Mouse (Mus musculus): ENCODE measurements around the gene Lactb. TPM values are rescaled to one million over a fixed set of nuclear protein-coding genes. Genes with fewer than 3 reads are reported as not detected.

Gene Lactb
- polyA plus RNA-seq, 1 experiment: 12.2 TPM

DNA sequence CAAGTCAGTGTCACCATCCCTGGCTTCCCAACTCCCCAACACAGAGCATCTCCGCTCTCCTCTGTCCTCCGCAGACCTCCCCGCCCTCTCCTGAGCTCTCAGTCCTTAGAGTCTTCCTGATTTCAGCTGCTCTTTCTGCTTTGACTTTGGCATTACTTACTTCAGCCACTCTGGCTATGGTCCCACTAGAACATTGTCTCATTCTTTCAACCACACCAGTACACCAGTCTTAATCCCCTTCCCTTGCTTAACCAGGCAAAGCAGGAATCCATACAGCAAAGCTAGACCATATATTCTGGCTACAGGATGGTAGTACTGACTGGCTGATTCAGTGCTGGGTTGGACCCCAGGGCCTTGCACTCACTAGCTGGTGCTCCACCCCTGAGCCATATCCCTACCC lies 17.8 kb downstream of the Lactb start:
- Histone ChIP-seq H3K9ac (ENCODE audit: low read depth, poor library complexity, severe bottlenecking) (no peak overlapping the region), H3K27me3 (ENCODE audit: control insufficient read depth, insufficient read depth, low read length, poor library complexity, severe bottlenecking) (no peaks in the 10 kb centered on the region; the same call in 1 of the 2 replicates), H3K36me3 (ENCODE audit: control insufficient read depth, insufficient read depth, low read length, poor library complexity, severe bottlenecking) (no peaks in the 10 kb centered on the region), H3K4me3 (ENCODE audit: low read depth, low read length) (no peak overlapping the region), H3K27ac (ENCODE audit: insufficient read depth, low read length) (no peak overlapping the region), H3K4me1 (ENCODE audit: control insufficient read depth, insufficient read depth, low read length) (no peaks in the 10 kb centered on the region), H3K9me3 (replicated peaks; ENCODE audit: control insufficient read depth, insufficient read depth, low read length, poor library complexity, severe bottlenecking) (no peaks in the 10 kb centered on the region)
- TF ChIP-seq CTCF (IDR thresholded peaks at IDR 0.05; ENCODE audit: low read depth, low read length) (no peak), POLR2A (IDR thresholded peaks at IDR 0.05; ENCODE audit: insufficient read depth, low read length) (no peak), EP300 (IDR thresholded peaks at IDR 0.05; ENCODE audit: insufficient read depth, low read depth, low read length) (no peak)

- Histone ChIP-seq H3K36me3 (ENCODE audit: control insufficient read depth, insufficient read depth, low read length, poor library complexity, severe bottlenecking) (peaks cover 15% of the 10 kb centered on the region), H3K9ac (ENCODE audit: low read depth, poor library complexity, severe bottlenecking) (no peak overlapping the region), H3K4me1 (ENCODE audit: control insufficient read depth, insufficient read depth, low read length) (no peaks in the 10 kb centered on the region), H3K27me3 (ENCODE audit: control insufficient read depth, insufficient read depth, low read length, poor library complexity, severe bottlenecking) (no peaks in the 10 kb centered on the region; the same call in 1 of the 2 replicates), H3K4me3 (ENCODE audit: low read depth, low read length) (no peak overlapping the region), H3K9me3 (replicated peaks; ENCODE audit: control insufficient read depth, insufficient read depth, low read length, poor library complexity, severe bottlenecking) (no peaks in the 10 kb centered on the region), H3K27ac (ENCODE audit: insufficient read depth, low read length) (no peak overlapping the region)
- TF ChIP-seq CTCF (IDR thresholded peaks at IDR 0.05; ENCODE audit: low read depth, low read length) (no peak), EP300 (IDR thresholded peaks at IDR 0.05; ENCODE audit: insufficient read depth, low read depth, low read length) (no peak), POLR2A (IDR thresholded peaks at IDR 0.05; ENCODE audit: insufficient read depth, low read length) (no peak)
These were observed 22.4 kb downstream of the Lactb start for GRCm38 (mm10) chr9:66952886-66953285.

GRCm38 (mm10) chr9:66952321-66952720 lies 23.0 kb downstream of the Lactb start:
- TF ChIP-seq EP300 (IDR thresholded peaks at IDR 0.05; ENCODE audit: insufficient read depth, low read depth, low read length) (no peak), CTCF (IDR thresholded peaks at IDR 0.05; ENCODE audit: low read depth, low read length) (no peak), POLR2A (IDR thresholded peaks at IDR 0.05; ENCODE audit: insufficient read depth, low read length) (no peak)
- Histone ChIP-seq H3K4me3 (ENCODE audit: low read depth, low read length) (no peak overlapping the region), H3K9me3 (replicated peaks; ENCODE audit: control insufficient read depth, insufficient read depth, low read length, poor library complexity, severe bottlenecking) (no peaks in the 10 kb centered on the region)

GRCm38 (mm10) chr9:66948536-66948935 lies 26.7 kb downstream of the Lactb start:
- H3K9ac ChIP-seq (ENCODE audit: low read depth, poor library complexity, severe bottlenecking): no peak overlapping the region
- H3K4me3 ChIP-seq (ENCODE audit: low read depth, low read length): no peak overlapping the region
- H3K36me3 ChIP-seq (ENCODE audit: control insufficient read depth, insufficient read depth, low read length, poor library complexity, severe bottlenecking): peaks cover 20% of the 10 kb centered on the region
- no peak for TF ChIP-seq EP300 (IDR thresholded peaks at IDR 0.05; ENCODE audit: insufficient read depth, low read depth, low read length)
- H3K27ac ChIP-seq (ENCODE audit: insufficient read depth, low read length): no peak overlapping the region
- no peaks in the 10 kb centered on the region for H3K4me1 ChIP-seq (ENCODE audit: control insufficient read depth, insufficient read depth, low read length)
- no peaks in the 10 kb centered on the region for H3K9me3 ChIP-seq (replicated peaks; ENCODE audit: control insufficient read depth, insufficient read depth, low read length, poor library complexity, severe bottlenecking)
- H3K27me3 ChIP-seq (ENCODE audit: control insufficient read depth, insufficient read depth, low read length, poor library complexity, severe bottlenecking): no peaks in the 10 kb centered on the region

More at GRCm38 (mm10) chr9:66952321-66952720, 23.0 kb downstream of the Lactb start:
- no peaks in the 10 kb centered on the region; the same call in 1 of the 2 replicates for H3K27me3 ChIP-seq (ENCODE audit: control insufficient read depth, insufficient read depth, low read length, poor library complexity, severe bottlenecking)
- H3K9ac ChIP-seq (ENCODE audit: low read depth, poor library complexity, severe bottlenecking): no peak overlapping the region
- no peaks in the 10 kb centered on the region for H3K4me1 ChIP-seq (ENCODE audit: control insufficient read depth, insufficient read depth, low read length)
- H3K27ac ChIP-seq (ENCODE audit: insufficient read depth, low read length): no peak overlapping the region
- peaks cover 20% of the 10 kb centered on the region for H3K36me3 ChIP-seq (ENCODE audit: control insufficient read depth, insufficient read depth, low read length, poor library complexity, severe bottlenecking)

- H3K9ac ChIP-seq (ENCODE audit: low read depth, poor library complexity, severe bottlenecking): peak within 1 kb of the TSS; percentile 82
- peak within 1 kb of the TSS; percentile 95 for H3K4me3 ChIP-seq (ENCODE audit: low read depth, low read length)
- H3K27me3 ChIP-seq (ENCODE audit: control insufficient read depth, insufficient read depth, low read length, poor library complexity, severe bottlenecking): no peaks in the 10 kb centered on the region
- H3K36me3 ChIP-seq (ENCODE audit: control insufficient read depth, insufficient read depth, low read length, poor library complexity, severe bottlenecking): peaks cover 20% of the 10 kb centered on the region
- peak within 1 kb of the TSS; percentile 74 for H3K27ac ChIP-seq (ENCODE audit: insufficient read depth, low read length)
- TF ChIP-seq EP300 (IDR thresholded peaks at IDR 0.05; ENCODE audit: insufficient read depth, low read depth, low read length): no peak
- no peak for TF ChIP-seq CTCF (IDR thresholded peaks at IDR 0.05; ENCODE audit: low read depth, low read length)
- peak; percentile 40 for TF ChIP-seq POLR2A (IDR thresholded peaks at IDR 0.05; ENCODE audit: insufficient read depth, low read length)
- no peaks in the 10 kb centered on the region for H3K9me3 ChIP-seq (replicated peaks; ENCODE audit: control insufficient read depth, insufficient read depth, low read length, poor library complexity, severe bottlenecking)
- H3K4me1 ChIP-seq (ENCODE audit: control insufficient read depth, insufficient read depth, low read length): no peaks in the 10 kb centered on the region
These were observed 29.3 kb downstream of the Lactb start, which contains the start of gene Rps27l for GRCm38 (mm10) chr9:66945647-66946641. Gene Rps27l, plus strand, starts transcription at chr9:66946086.

GRCm38 (mm10) chr9:66945161-66945560 lies 30.1 kb downstream of the Lactb start:
- Histone ChIP-seq H3K36me3 (ENCODE audit: control insufficient read depth, insufficient read depth, low read length, poor library complexity, severe bottlenecking) (peaks cover 20% of the 10 kb centered on the region), H3K27me3 (ENCODE audit: control insufficient read depth, insufficient read depth, low read length, poor library complexity, severe bottlenecking) (no peaks in the 10 kb centered on the region), H3K9ac (ENCODE audit: low read depth, poor library complexity, severe bottlenecking) (peak overlapping the region; percentile 82), H3K4me3 (ENCODE audit: low read depth, low read length) (peak overlapping the region; percentile 88), H3K27ac (ENCODE audit: insufficient read depth, low read length) (peak overlapping the region; percentile 74), H3K9me3 (replicated peaks; ENCODE audit: control insufficient read depth, insufficient read depth, low read length, poor library complexity, severe bottlenecking) (no peaks in the 10 kb centered on the region), H3K4me1 (ENCODE audit: control insufficient read depth, insufficient read depth, low read length) (no peaks in the 10 kb centered on the region)
- TF ChIP-seq POLR2A (IDR thresholded peaks at IDR 0.05; ENCODE audit: insufficient read depth, low read length): no peak
- no peak for TF ChIP-seq CTCF (IDR thresholded peaks at IDR 0.05; ENCODE audit: low read depth, low read length)
- TF ChIP-seq EP300 (IDR thresholded peaks at IDR 0.05; ENCODE audit: insufficient read depth, low read depth, low read length): no peak
